Mouse (Mus musculus) megakaryocyte, embryonic 14.5 days (primary cell): Measurements from ENCODE around the gene Epop.

Source experiments
- FLI1 ChIP-seq: IDR thresholded peaks from 2 replicates; pipeline ENCODE4 v1.6.1; 2012; ENCODE audit warnings: low read length, inconsistent platforms, mixed read lengths
- GATA1 ChIP-seq: IDR thresholded peaks from 3 replicates; pipeline ENCODE4 v1.6.1; 2012; ENCODE audit warnings: mixed read lengths, low read length, inconsistent platforms, borderline replicate concordance

DNA sequence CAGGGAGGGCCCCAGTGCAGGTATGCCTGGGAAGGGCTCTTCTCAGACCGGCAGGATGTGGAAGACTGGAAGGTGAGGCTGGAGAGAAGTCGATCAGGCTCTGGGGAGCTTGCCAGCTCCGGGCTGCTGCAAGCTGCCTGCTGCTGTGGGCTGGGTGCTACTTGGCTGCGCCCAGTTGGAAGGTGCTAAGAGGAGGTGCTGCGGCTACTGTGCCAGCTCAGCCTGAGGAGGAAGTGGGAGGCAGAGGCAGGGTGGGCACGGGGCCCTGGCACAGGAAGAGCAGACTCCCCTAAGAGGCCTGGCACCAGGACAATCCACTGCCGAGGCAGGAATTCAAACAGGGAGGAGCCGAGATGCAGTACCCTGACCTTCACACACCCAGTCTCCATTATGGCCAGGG is 18.4 kb downstream of the Epop start:
- TF ChIP-seq GATA1 (no peak), FLI1 (no peak)
